Mouse (Mus musculus): Measurements from ENCODE around the gene Naxd. TPM values are rescaled to one million over a fixed set of nuclear protein-coding genes. Genes with fewer than 3 reads are reported as not detected.
A peak's percentile ranks its signal among the peaks of the same experiment; 100 is the strongest.

Gene Naxd
- polyA plus RNA-seq, 1 experiment from 2014 or later = 82.8 TPM

GRCm38 (mm10) chr8:11555720-11556591 is 58.6 kb downstream of the Naxd start:
- under 1% methylated on average over 90 of the region's 103 CpGs for WGBS
- ATAC-seq (ENCODE audit: insufficient number of reproducible peaks, insufficient read depth, low FRiP score, low read depth) = peak; percentile 84
- H3K9me3 ChIP-seq (ENCODE audit: control insufficient read depth, low read length) = no peaks in the 10 kb centered on the region
- peak overlapping the region; percentile 86 to 96 for H3K4me3 ChIP-seq (ENCODE audit: control insufficient read depth in 1 of 2, insufficient read depth in 1 of 2, low read depth in 1 of 2, low read length in 2 of 2)
- H3K9ac ChIP-seq (ENCODE audit: low read length) = peak overlapping the region; percentile 97
- H3K27me3 ChIP-seq (ENCODE audit: control insufficient read depth, insufficient read depth, low read length) = no peaks in the 10 kb centered on the region
- H3K4me1 ChIP-seq (ENCODE audit: control insufficient read depth in 2 of 2, insufficient read depth in 2 of 2, low read length in 2 of 2) = peaks cover 0 to 27% of the 10 kb centered on the region in 2 experiments; a peak in 2 of 4 replicates
- H3K27ac ChIP-seq (replicated peaks in 1 of 2; ENCODE audit: control insufficient read depth in 1 of 2, insufficient read depth in 1 of 2, low read depth in 2 of 2, low read length in 2 of 2) = peak overlapping the region; percentile 97 to 99
- no peaks in the 10 kb centered on the region for H3K36me3 ChIP-seq (ENCODE audit: control insufficient read depth, insufficient read depth, low read length)
- H3K4me2 ChIP-seq (ENCODE audit: low read length) = peak overlapping the region; percentile 83

DNA sequence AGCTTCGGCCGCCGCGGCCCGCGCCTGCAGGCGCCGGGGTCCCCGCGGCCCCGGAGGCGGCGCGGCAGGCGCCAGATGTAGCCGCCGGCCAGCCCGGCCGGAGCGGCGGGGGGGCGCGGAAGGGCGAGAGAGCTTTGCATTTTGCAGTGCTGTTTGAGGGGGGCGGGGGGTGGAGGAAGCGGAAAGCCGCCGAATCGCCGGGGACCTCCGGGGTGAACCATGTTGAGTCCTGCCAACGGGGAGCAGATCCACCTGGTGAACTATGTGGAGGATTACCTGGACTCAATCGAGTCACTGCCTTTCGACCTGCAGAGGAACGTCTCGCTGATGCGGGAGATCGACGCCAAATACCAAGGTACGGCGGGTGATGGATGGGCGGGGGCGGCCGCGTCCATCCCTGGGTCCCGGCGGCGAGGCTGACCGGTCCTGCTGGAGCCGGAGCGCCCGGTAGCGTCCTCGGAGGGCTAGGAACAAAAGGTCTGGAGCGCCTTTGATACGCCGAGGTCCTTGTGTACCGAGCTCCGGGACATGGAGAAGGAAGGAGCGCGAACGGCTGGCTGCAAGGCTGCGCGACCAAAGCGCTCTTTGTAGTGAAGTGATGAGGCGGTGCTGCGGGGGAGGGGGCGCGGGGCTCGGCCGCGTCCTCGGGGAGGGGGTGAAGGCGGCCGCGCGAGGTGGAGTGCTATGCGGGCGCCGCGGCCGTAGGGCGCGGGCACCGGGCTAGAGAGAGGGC is 59.6 kb downstream of the Naxd start:
- peaks cover 0 to 25% of the 10 kb centered on the region in 2 experiments; a peak in 2 of 4 replicates for H3K4me1 ChIP-seq (ENCODE audit: control insufficient read depth in 2 of 2, insufficient read depth in 2 of 2, low read length in 2 of 2)
- H3K4me2 ChIP-seq (ENCODE audit: low read length) = peak overlapping the region; percentile 83
- peaks cover 8% of the 10 kb centered on the region for H3K36me3 ChIP-seq (ENCODE audit: control insufficient read depth, insufficient read depth, low read length)
- ATAC-seq (ENCODE audit: insufficient number of reproducible peaks, insufficient read depth, low FRiP score, low read depth) = no peak
- H3K27me3 ChIP-seq (ENCODE audit: control insufficient read depth, insufficient read depth, low read length) = no peaks in the 10 kb centered on the region
- peak overlapping the region; percentile 86 to 96 for H3K4me3 ChIP-seq (ENCODE audit: control insufficient read depth in 1 of 2, insufficient read depth in 1 of 2, low read depth in 1 of 2, low read length in 2 of 2)
- no peaks in the 10 kb centered on the region for H3K9me3 ChIP-seq (ENCODE audit: control insufficient read depth, low read length)
- WGBS = 0% methylated on average over 82 of the region's 85 CpGs
- H3K27ac ChIP-seq (replicated peaks in 1 of 2; ENCODE audit: control insufficient read depth in 1 of 2, insufficient read depth in 1 of 2, low read depth in 2 of 2, low read length in 2 of 2) = peak overlapping the region; percentile 97 to 99
- H3K9ac ChIP-seq (ENCODE audit: low read length) = peak overlapping the region; percentile 97

- Histone ChIP-seq H3K9me3 (ENCODE audit: control insufficient read depth, low read length) (no peaks in the 10 kb centered on the region), H3K9ac (ENCODE audit: low read length) (peak overlapping the region; percentile 97), H3K4me1 (ENCODE audit: control insufficient read depth in 2 of 2, insufficient read depth in 2 of 2, low read length in 2 of 2) (peaks cover 0 to 25% of the 10 kb centered on the region in 2 experiments; a peak in 2 of 4 replicates), H3K4me3 (ENCODE audit: control insufficient read depth in 1 of 2, insufficient read depth in 1 of 2, low read depth in 1 of 2, low read length in 2 of 2) (peak overlapping the region; percentile 86 to 96), H3K27ac (replicated peaks in 1 of 2; ENCODE audit: control insufficient read depth in 1 of 2, insufficient read depth in 1 of 2, low read depth in 2 of 2, low read length in 2 of 2) (peak overlapping the region; percentile 87 to 99), H3K27me3 (ENCODE audit: control insufficient read depth, insufficient read depth, low read length) (no peaks in the 10 kb centered on the region), H3K4me2 (ENCODE audit: low read length) (peak overlapping the region; percentile 83), H3K36me3 (ENCODE audit: control insufficient read depth, insufficient read depth, low read length) (peaks cover 14% of the 10 kb centered on the region)
- WGBS = 1% methylated on average over 30 of the region's 32 CpGs
- ATAC-seq (ENCODE audit: insufficient number of reproducible peaks, insufficient read depth, low FRiP score, low read depth) = no peak
Observed at GRCm38 (mm10) chr8:11557424-11557767, 60.1 kb downstream of the Naxd start.

GRCm38 (mm10) chr8:11557768-11558629 is 60.7 kb downstream of the Naxd start:
- H3K27ac ChIP-seq (replicated peaks in 1 of 2; ENCODE audit: control insufficient read depth in 1 of 2, insufficient read depth in 1 of 2, low read depth in 2 of 2, low read length in 2 of 2) = peak overlapping the region; percentile 87 to 99
- H3K9ac ChIP-seq (ENCODE audit: low read length) = peak overlapping the region; percentile 97
- peak; percentile 83 for ATAC-seq (ENCODE audit: insufficient number of reproducible peaks, insufficient read depth, low FRiP score, low read depth)
- peaks cover 0 to 25% of the 10 kb centered on the region in 2 experiments; a peak in 2 of 4 replicates for H3K4me1 ChIP-seq (ENCODE audit: control insufficient read depth in 2 of 2, insufficient read depth in 2 of 2, low read length in 2 of 2)
- peak overlapping the region; percentile 86 to 96 for H3K4me3 ChIP-seq (ENCODE audit: control insufficient read depth in 1 of 2, insufficient read depth in 1 of 2, low read depth in 1 of 2, low read length in 2 of 2)
- peak overlapping the region; percentile 83 for H3K4me2 ChIP-seq (ENCODE audit: low read length)
- WGBS = under 1% methylated on average over 67 of the region's 67 CpGs
- H3K9me3 ChIP-seq (ENCODE audit: control insufficient read depth, low read length) = no peaks in the 10 kb centered on the region
- H3K27me3 ChIP-seq (ENCODE audit: control insufficient read depth, insufficient read depth, low read length) = no peaks in the 10 kb centered on the region
- H3K36me3 ChIP-seq (ENCODE audit: control insufficient read depth, insufficient read depth, low read length) = peaks cover 15% of the 10 kb centered on the region

GRCm38 (mm10) chr8:11559511-11559910 is 62.2 kb downstream of the Naxd start:
- Histone ChIP-seq H3K4me2 (ENCODE audit: low read length) (peak overlapping the region; percentile 79), H3K36me3 (ENCODE audit: control insufficient read depth, insufficient read depth, low read length) (peaks cover 30% of the 10 kb centered on the region), H3K4me1 (ENCODE audit: control insufficient read depth in 2 of 2, insufficient read depth in 2 of 2, low read length in 2 of 2) (peaks cover 0 to 21% of the 10 kb centered on the region in 2 experiments; a peak in 2 of 4 replicates), H3K9ac (ENCODE audit: low read length) (peak overlapping the region; percentile 85), H3K4me3 (ENCODE audit: control insufficient read depth in 1 of 2, insufficient read depth in 1 of 2, low read depth in 1 of 2, low read length in 2 of 2) (peak overlapping the region in 1 of 2 experiments; percentile 76; a peak in 2 of 4 replicates), H3K9me3 (ENCODE audit: control insufficient read depth, low read length) (no peaks in the 10 kb centered on the region), H3K27ac (replicated peaks in 1 of 2; ENCODE audit: control insufficient read depth in 1 of 2, insufficient read depth in 1 of 2, low read depth in 2 of 2, low read length in 2 of 2) (no peak overlapping the region), H3K27me3 (ENCODE audit: control insufficient read depth, insufficient read depth, low read length) (no peaks in the 10 kb centered on the region)
- ATAC-seq (ENCODE audit: insufficient number of reproducible peaks, insufficient read depth, low FRiP score, low read depth) = no peak
- 52% methylated on average over 3 of the region's 3 CpGs for WGBS

DNA sequence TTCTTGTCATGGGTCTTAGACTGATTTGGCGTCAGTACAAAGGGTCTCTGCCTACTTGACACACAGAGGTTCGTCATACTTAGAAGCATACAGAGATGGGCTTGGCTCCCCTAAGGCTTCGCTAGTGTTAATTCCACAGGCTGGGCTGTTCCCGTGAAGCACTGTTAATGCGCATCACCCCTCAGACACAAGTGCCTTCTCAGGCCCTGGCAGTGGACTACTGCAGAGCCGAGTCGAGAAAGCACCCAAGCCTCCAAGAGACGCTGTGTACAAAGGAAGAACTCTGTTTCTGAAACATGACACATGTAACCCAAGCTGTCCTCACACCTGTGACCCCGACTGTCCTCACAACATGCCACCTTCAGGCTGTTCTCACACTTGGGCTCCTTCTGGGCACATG is 62.9 kb downstream of the Naxd start:
- no peaks in the 10 kb centered on the region for H3K9me3 ChIP-seq (ENCODE audit: control insufficient read depth, low read length)
- no peak overlapping the region for H3K4me2 ChIP-seq (ENCODE audit: low read length)
- whole genome bisulfite sequencing = 76% methylated on average over 9 of the region's 9 CpGs
- H3K27ac ChIP-seq (replicated peaks in 1 of 2; ENCODE audit: control insufficient read depth in 1 of 2, insufficient read depth in 1 of 2, low read depth in 2 of 2, low read length in 2 of 2) = no peak overlapping the region
- peaks cover 36% of the 10 kb centered on the region for H3K36me3 ChIP-seq (ENCODE audit: control insufficient read depth, insufficient read depth, low read length)
- H3K27me3 ChIP-seq (ENCODE audit: control insufficient read depth, insufficient read depth, low read length) = no peaks in the 10 kb centered on the region
- no peak for ATAC-seq (ENCODE audit: insufficient number of reproducible peaks, insufficient read depth, low FRiP score, low read depth)
- peaks cover 0 to 18% of the 10 kb centered on the region in 2 experiments; a peak in 2 of 4 replicates for H3K4me1 ChIP-seq (ENCODE audit: control insufficient read depth in 2 of 2, insufficient read depth in 2 of 2, low read length in 2 of 2)
- H3K4me3 ChIP-seq (ENCODE audit: control insufficient read depth in 1 of 2, insufficient read depth in 1 of 2, low read depth in 1 of 2, low read length in 2 of 2) = no peak overlapping the region
- H3K9ac ChIP-seq (ENCODE audit: low read length) = no peak overlapping the region

DNA sequence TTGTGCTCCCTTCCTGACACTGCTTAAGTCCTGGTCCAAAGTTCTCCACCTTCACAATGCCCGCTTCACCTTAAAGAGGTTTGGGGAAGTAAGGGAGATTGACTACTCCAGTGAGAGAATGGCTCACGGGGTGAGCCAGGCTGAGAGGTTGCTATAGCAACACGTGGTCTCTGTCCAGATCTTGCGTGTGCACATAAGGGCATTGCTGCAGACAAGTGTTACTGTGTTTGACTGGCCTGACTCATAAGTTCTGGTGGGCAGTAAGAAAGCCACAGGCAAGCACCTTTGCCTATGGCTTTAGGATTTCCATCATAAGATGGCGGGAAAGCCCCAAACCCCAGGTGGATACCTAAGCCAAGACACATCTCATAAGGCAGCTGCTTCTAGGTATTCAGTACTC is 66.9 kb downstream of the Naxd start:
- ATAC-seq (ENCODE audit: insufficient number of reproducible peaks, insufficient read depth, low FRiP score, low read depth) = no peak
- Histone ChIP-seq H3K4me3 (ENCODE audit: control insufficient read depth in 1 of 2, insufficient read depth in 1 of 2, low read depth in 1 of 2, low read length in 2 of 2) (no peak overlapping the region), H3K27ac (replicated peaks in 1 of 2; ENCODE audit: control insufficient read depth in 1 of 2, insufficient read depth in 1 of 2, low read depth in 2 of 2, low read length in 2 of 2) (no peak overlapping the region), H3K4me1 (ENCODE audit: control insufficient read depth in 2 of 2, insufficient read depth in 2 of 2, low read length in 2 of 2) (peaks cover 0 to 11% of the 10 kb centered on the region in 2 experiments; a peak in 2 of 4 replicates), H3K4me2 (ENCODE audit: low read length) (no peak overlapping the region), H3K36me3 (ENCODE audit: control insufficient read depth, insufficient read depth, low read length) (peaks cover 53% of the 10 kb centered on the region), H3K27me3 (ENCODE audit: control insufficient read depth, insufficient read depth, low read length) (no peaks in the 10 kb centered on the region), H3K9me3 (ENCODE audit: control insufficient read depth, low read length) (no peaks in the 10 kb centered on the region), H3K9ac (ENCODE audit: low read length) (no peak overlapping the region)
- 90% methylated on average over 5 of the region's 5 CpGs for WGBS

Measured in heart, embryonic 14.5 days (tissue).